14 mouse cellular contexts compared by ENCODE assay signal in the genomic region with DNA sequence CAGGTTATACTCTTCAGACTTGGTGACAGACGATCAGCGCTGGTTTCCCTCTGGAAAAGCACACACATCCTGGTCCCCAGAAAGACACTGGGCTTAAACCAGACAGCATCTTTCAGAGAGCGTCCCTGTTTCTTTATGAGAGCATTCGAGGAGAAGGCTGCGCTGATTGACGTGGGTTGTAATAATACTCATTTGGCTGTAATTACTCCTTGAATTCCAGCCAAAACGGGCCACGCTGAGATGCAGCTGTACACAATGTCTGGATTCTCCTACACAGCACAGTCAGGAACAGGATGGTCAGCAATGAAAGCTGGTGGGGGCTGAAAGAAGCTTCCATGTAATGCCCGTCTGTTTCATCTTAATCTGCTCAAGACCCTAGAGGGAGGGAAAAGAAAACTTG. TPM values are rescaled to one million over a fixed set of nuclear protein-coding genes. Genes with fewer than 3 reads are reported as not detected.
DNase-seq lines count a peak whose midpoint lies in the region; ATAC-seq and TF ChIP-seq lines count a peak whose summit lies in the region.
"Had no signal": no experiment of that assay in that cellular context is flagged by ENCODE, and none has a peak within 500 bp of the region (broad histone marks: within the 10 kb centered on the region; RNA-seq: fewer than 3 reads in every experiment).

No protein-coding gene starts in this region.

- H3K4me3 ChIP-seq in kidney, postnatal 0 days (replicated peaks; ENCODE audit: low read depth, low read length): no peak overlapping the region
- H3K4me3 ChIP-seq in neural tube, embryonic 13.5 days: no peak overlapping the region
- no peak overlapping the region for H3K4me3 ChIP-seq in forebrain, embryonic 10.5 days
- no peak overlapping the region for H3K4me3 ChIP-seq in liver, postnatal 0 days (ENCODE audit: low read depth, low read length)
- H3K4me3 ChIP-seq: myocyte had no signal

- H3K4me2 ChIP-seq in kidney, postnatal 0 days (ENCODE audit: low read length): no peak overlapping the region
- no peak overlapping the region for H3K4me2 ChIP-seq in neural tube, embryonic 13.5 days
- no peak overlapping the region for H3K4me2 ChIP-seq in liver, postnatal 0 days (ENCODE audit: low read depth, low read length)
- H3K4me2 ChIP-seq: heart, embryonic 11.5 days had no signal

- no peaks in the 10 kb centered on the region for H3K36me3 ChIP-seq in kidney, postnatal 0 days (ENCODE audit: insufficient read depth, low read length)
- H3K36me3 ChIP-seq in neural tube, embryonic 13.5 days: no peaks in the 10 kb centered on the region
- H3K36me3 ChIP-seq in forebrain, embryonic 10.5 days (replicated peaks): no peaks in the 10 kb centered on the region
- H3K36me3 ChIP-seq in liver, postnatal 0 days (replicated peaks; ENCODE audit: insufficient read depth, low read length): no peaks in the 10 kb centered on the region

- H3K9me3 ChIP-seq in kidney, postnatal 0 days (replicated peaks; ENCODE audit: low read length): no peaks in the 10 kb centered on the region
- H3K9me3 ChIP-seq in neural tube, embryonic 13.5 days: 0 out of 2 replicates have a peak, but pooled peaks cover 8% of the 10 kb centered on the region
- peaks cover 7% of the 10 kb centered on the region for H3K9me3 ChIP-seq in forebrain, embryonic 10.5 days
- no peaks in the 10 kb centered on the region for H3K9me3 ChIP-seq in liver, postnatal 0 days (ENCODE audit: low read length)

- 69% methylated on average over 9 of the region's 9 CpGs for WGBS in kidney, postnatal 0 days
- 60% methylated on average over 9 of the region's 9 CpGs for WGBS in neural tube, embryonic 13.5 days
- WGBS in forebrain, embryonic 10.5 days: 81% methylated on average over 9 of the region's 9 CpGs
- 76% methylated on average over 9 of the region's 9 CpGs for WGBS in liver, postnatal 0 days (ENCODE audit: insufficient replicate concordance)

- no peak overlapping the region for H3K27ac ChIP-seq in kidney, postnatal 0 days
- H3K27ac ChIP-seq in neural tube, embryonic 13.5 days (replicated peaks): peak overlapping the region; percentile 25; the same call in 1 of the 2 replicates
- no peak overlapping the region for H3K27ac ChIP-seq in forebrain, embryonic 10.5 days
- H3K27ac ChIP-seq in liver, postnatal 0 days (ENCODE audit: low read depth): no peak overlapping the region

- H3K27me3 ChIP-seq in kidney, postnatal 0 days (ENCODE audit: insufficient read depth, low read length): no peaks in the 10 kb centered on the region
- H3K27me3 ChIP-seq in neural tube, embryonic 13.5 days: no peaks in the 10 kb centered on the region
- no peaks in the 10 kb centered on the region for H3K27me3 ChIP-seq in forebrain, embryonic 10.5 days (ENCODE audit: poor library complexity, severe bottlenecking)
- H3K27me3 ChIP-seq in liver, postnatal 0 days (ENCODE audit: insufficient read depth, low read length): no peaks in the 10 kb centered on the region

- H3K4me1 ChIP-seq in kidney, postnatal 0 days (replicated peaks; ENCODE audit: insufficient read depth, low read length): peaks cover 16% of the 10 kb centered on the region; the same call in 1 of the 2 replicates
- H3K4me1 ChIP-seq in neural tube, embryonic 13.5 days (replicated peaks): peaks cover 35% of the 10 kb centered on the region
- H3K4me1 ChIP-seq in forebrain, embryonic 10.5 days: peaks cover 31% of the 10 kb centered on the region
- H3K4me1 ChIP-seq in liver, postnatal 0 days (ENCODE audit: insufficient read depth): no peaks in the 10 kb centered on the region

- no peak for ATAC-seq in kidney, postnatal 0 days (replicated peaks; ENCODE audit: low FRiP score, low read depth)
- no peak for ATAC-seq in neural tube, embryonic 13.5 days (ENCODE audit: low read depth)
- no peak for ATAC-seq in liver, postnatal 0 days
- ATAC-seq: hindbrain, embryonic 16.5 days had no signal

- no peak for TF ChIP-seq EP300 in liver, postnatal 0 days (IDR thresholded peaks at IDR 0.05; ENCODE audit: low read depth)

- no peak overlapping the region for H3K9ac ChIP-seq in kidney, postnatal 0 days (ENCODE audit: low read depth, low read length)
- no peak overlapping the region for H3K9ac ChIP-seq in neural tube, embryonic 13.5 days
- H3K9ac ChIP-seq in liver, postnatal 0 days (replicated peaks): no peak overlapping the region

- DNase-seq in kidney, postnatal 0 days (ENCODE audit: low spot score): peak; percentile 25
- DNase-seq in kidney, postnatal 36 days: no peak
- DNase-seq in neural tube, embryonic 10.5 days (ENCODE audit: extremely low spot score, low spot score): no peak
- peak; percentile 11 for DNase-seq in forebrain, embryonic 10.5 days (ENCODE audit: extremely low spot score, low spot score)
- DNase-seq in layer of hippocampus, postnatal 14 days (ENCODE audit: low spot score in 2 of 2): peak; percentile 28 to 68
- no peak for DNase-seq in liver, postnatal 0 days
- DNase-seq: lung, postnatal 36 days; right cerebral cortex, postnatal 14 days had no signal

- no peak for TF ChIP-seq CTCF in kidney, postnatal 0 days (IDR thresholded peaks at IDR 0.05; ENCODE audit: low read depth)
- no peak for TF ChIP-seq CTCF in liver, postnatal 0 days (IDR thresholded peaks at IDR 0.05; ENCODE audit: low read depth)

RNA-seq across cellular contexts. Expression of gene Ces5a, which starts 31.5 kb away (rescaled TPM):
- 0.43 and 0.61 TPM in 2 replicates for polyA plus RNA-seq in kidney, postnatal 0 days (2015; fragmentation: Nextera tagmentation; extraction: Ambion mirVana)
- polyA plus RNA-seq in neural tube, embryonic 13.5 days (2015; fragmentation: Nextera tagmentation; extraction: Ambion mirVana): 0.31 TPM in 1 of 2 replicates, not detected in the other
- polyA plus RNA-seq in forebrain, embryonic 10.5 days (2016; fragmentation: Nextera tagmentation; extraction: Ambion mirVana): not detected in 2 replicates
- total RNA-seq in layer of hippocampus, postnatal 14 days (2021): 1 to 10 TPM in 1 of 2 experiments, under 1 TPM in 1; 0.86 to 1.7 TPM
- polyA plus RNA-seq in liver, postnatal 0 days (2015; fragmentation: Nextera tagmentation; extraction: Ambion mirVana): not detected in 2 replicates
- total RNA-seq: liver, adult 2 months had no signal
- polyA plus RNA-seq: heart, embryonic 11.5 days; liver, adult 2 months; stomach, embryonic 14.5 days had no signal

Comparison
In these comparisons a context has a peak if more than half of its experiments do, and no peak if none do; other contexts are left out.
1. DNase-seq: peak in kidney, postnatal 0 days (single experiment), forebrain, embryonic 10.5 days (single experiment) and layer of hippocampus, postnatal 14 days (2 of 2); none in kidney, postnatal 36 days (0 of 2), neural tube, embryonic 10.5 days (single experiment) and liver, postnatal 0 days (single experiment).